Mouse (Mus musculus) neural tube, embryonic 10.5 days (tissue): ENCODE measurements around the gene Aida.
A peak's percentile ranks its signal among the peaks of the same experiment; 100 is the strongest.
"Not testable (repeated sequence)": the region's sequence is repeated elsewhere in the genome, so short reads cannot be mapped to it uniquely, and the experiment has no call there.

Source experiments
- DNase-seq: peaks from one replicate; pipeline ENCODE4 v3.0.0-alpha.2; 2017; ENCODE audit warnings: low spot score; ENCODE audit errors: extremely low spot score

The Aida gene

DNA sequence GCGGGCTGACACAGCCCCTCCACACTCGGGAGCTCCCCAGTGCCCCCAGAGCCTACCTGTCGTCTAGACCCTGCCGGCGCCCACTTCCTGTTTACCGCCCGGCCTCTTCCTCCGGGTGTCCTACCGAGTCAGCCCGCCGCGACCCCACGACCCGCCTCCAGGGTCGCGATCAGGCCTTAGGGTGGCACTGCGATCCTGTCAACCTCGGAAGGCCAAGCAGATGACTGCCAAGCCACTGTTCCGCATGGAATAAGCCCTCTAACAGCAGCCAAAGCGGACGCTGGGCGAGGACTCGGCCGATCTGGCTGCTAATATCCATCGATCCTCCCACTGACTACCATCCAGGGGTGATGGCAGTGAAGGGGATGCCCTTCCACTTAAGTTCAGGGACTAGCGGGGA, at the start of gene Aida:
Aida (plus strand) TSS at position 126 of the 400 bp plus-strand sequence.
- no peak for DNase-seq

DNA sequence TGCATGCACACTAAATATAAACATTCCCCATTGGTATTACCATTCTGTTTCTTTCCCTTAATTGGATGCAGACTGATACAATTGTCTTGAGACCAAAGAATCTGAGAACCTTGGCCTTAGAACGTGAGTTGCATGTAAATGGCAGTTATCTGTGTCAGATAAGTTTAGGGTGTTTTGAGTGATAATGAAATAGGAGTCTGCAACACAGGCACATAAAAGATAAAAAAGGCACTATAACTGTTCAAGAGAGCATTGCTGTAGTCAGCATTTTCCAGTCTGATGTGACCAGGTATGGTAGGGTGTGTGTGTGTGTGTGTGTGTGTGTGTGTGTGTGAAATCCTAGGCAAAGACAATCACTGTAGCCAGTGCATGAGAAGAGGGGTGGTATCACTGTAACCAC, 48.2 kb upstream of the Aida start:
- DNase-seq, result no peak

DNA sequence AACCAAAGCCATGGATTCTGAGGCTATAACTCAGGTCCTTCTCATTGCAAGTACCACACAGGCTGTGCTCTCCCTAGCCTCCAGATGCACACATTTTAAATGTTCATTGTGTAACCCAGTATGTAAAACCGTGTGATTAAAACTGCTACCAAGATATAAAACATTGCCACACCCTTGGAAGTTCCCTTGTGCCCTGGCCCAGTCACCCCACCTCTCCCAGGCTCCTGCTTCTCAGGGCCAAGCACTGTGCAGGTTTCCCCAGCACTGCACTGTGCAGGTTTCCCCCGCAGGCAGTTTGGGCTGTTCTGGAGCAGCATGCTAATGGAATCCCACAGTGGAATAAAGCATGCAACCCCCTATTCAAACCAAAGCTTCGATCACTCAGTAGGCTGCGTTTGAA, 45.8 kb upstream of the Aida start:
- DNase-seq, result no peak

DNA sequence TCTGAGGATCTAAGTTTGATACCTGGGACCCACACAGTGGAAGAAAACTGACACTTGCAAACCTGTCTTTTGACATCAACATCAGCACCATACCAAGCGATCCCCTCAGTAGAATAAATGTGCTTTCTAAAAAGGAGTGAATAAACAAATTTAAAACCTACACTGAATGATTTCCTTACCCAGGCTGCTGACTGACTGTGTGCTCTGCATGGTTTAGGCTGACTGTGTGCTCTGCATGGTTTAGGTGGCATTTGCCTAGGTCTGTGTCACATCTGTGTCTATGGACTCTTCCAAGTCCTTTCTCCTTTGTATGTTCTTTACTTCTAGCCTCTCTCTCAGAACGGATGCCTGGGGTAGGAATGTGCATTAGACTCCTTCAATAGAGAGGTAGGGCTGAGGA, 44.6 kb upstream of the Aida start:
- DNase-seq, result no peak

DNA sequence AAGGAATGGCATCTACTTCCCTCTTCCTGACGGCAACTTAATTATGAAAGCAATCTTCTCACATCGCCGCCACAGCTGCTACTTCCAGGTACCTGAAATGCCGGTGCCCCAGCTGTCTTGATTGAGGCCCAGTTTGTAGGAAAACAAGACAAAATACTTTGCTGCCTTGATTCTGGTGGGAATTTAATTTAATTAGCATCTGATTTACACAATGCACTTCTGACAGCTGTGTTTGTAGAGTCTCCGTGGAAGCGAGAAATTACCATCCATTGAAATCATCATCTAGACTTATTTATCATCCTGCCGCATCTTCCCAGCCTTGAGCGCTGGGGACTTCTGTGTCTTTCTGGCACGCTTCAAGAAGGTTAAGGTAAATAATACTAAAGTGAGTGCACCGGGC, 43.8 kb upstream of the Aida start:
- no peak for DNase-seq

DNA sequence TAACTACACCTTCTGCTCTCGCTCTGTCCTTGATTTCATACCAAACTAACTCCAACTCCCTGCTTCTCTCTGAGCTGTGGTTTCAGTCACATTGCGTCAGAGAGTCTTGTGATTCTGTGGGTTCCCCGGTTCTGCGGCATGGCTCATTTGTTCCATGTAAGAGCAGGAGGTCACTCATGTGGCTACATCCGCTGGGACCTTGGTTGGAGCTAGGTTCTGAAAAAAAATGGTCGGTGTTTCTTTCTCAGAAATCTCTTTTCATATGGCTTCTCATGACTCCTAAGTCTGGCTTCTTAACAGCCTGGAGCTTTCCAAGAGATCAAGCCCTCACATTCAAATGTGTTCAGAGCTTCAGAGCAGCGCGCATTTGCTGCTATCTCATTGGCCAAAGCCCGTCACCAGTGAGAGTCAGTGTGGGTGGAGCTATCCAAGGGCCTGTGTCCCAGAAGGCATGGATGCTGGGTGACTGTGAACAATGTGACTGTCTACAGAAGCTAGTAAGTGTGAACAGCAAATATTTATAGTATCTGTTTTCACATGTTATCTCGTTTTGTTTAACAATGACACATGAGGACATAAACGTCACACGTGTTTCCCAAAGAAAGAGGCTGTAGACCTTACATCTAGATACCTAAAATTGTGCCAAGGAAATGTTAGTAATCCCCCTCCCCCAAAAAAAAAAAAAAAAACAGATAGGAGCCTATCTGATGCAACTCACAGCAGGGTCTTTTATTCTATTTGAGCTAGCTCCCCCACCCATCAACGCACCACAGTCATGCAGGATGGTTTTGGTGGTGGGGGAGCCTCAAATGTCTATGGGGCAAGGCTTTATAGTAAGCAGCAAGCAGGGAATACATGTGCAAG, 32.0 kb upstream of the Aida start:
- no peak for DNase-seq

DNA sequence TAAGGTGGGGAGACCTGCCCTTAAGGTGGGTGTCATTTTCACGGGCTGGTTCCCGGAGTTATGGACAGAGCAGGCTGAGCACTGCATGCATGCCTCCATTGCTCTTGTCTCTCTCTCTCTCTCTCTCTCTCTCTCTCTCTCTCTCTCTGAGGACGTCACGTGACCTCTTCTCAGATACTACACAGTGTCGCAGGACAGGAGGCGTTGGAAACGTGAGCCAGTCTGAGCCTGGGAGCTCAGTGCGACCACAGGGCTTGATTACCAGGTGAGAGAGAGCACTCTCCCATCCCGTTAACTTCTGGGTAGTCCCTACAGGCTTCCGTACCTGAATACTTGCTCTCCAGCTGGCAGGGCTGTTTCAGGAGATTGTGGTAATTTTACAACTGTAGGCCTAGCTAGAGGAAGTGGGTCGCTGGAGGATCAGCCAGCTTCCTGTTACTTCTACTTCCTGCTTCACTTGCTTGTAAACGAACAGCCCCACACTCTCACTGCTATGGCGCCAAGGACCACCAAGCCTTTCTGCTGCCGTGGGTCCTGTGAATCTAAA, 30.4 kb upstream of the Aida start:
- DNase-seq, result no peak

DNA sequence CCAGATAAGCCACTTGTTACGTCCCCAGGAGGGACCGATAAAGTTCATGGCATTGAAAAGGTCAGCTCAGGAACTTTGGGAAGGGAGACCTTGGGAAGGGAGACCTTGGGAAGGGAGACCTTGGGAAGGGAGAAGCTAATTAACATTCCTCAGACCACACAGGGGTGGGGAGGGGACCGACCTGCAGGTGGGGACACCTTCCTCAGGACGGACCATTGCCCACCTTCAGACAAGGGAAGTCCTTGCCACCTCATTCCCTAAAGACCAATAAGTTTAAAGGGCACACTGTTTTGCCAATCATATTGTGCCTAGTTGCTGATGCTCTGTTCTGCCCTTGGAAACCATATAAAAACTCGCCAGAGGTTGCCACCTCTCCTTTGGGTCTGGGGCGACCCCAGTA, 28.7 kb upstream of the Aida start:
- no peak for DNase-seq

DNA sequence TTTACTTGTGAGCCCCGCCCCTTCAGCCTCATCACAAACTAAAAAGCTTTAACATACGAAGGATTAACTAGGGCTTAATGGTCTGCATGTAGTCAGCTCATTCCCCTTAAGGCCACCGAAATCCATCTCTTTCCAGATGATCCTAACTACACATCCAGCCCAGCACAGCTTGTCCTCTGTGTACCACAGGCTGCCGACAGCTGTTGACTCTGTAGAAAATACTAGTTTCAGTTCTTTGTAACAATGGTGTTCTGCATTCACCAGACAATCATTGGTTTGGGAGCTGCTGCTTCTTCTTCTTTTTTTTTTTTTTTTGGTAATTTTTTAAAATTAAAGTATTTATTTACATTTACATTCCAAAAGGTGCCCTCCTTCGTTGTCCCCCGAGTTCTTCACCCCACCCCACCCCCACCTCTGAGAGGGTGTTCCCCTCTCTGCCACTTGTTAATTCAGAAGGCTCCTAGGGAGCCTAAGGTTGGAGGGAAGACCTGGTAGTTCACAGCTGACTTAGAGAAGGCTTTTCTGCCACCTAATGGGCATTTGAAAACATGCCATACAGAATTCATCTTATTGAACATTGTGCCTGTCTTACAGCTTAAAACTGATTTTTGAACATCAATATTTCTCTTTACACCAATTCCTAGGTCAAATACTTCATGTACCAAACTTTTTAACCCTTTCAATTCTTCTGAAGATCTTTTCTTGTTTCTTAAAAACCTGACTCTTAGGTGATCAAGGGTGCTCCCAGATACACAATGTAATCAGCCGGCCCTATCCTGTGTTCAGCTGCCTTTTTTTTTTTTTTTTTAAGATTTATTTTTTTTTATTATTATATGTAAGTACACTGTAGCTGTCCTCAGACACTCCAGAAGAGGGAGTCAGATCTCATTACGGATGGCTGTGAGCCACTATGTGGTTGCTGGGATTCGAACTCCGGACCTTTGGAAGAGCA, 23.2 kb upstream of the Aida start:
- no peak for DNase-seq

DNA sequence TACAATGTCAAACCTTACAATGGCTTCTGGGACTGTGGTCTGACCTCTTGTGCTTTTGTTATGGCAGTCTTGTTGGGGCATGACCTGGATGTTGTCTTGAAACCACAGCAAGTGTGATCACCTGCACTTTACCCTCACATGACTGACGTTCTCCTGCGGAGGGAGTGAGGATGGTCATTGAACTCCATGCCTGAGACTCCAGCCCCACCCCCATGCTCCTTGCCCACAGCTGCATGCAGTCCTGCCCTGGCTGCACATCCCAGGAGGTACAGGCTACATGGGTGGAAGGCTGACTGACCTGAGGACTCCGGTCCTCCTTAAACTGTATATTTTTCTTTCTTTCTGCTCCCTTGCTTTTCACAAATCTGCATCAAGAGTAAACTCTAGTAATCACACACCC, 22.0 kb upstream of the Aida start:
- DNase-seq, result no peak

DNA sequence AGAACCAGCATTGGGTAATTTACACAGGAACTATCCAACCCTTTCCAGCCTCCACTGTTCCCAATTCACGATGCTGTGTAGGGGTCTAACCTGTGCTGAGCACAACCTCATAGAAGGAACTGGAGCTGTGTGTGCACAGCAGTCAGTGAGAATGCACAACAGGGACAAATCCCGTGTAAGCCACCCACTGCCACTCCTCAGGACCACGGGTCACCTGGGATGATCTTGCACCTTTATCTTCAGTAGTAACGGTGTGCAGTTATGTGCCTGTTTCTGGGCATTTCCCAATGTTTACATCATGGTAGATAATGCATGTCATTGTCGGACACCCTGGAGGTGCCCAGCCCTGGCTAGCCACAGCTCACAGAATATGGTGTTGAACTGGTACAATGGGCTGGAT, 20.6 kb upstream of the Aida start:
- DNase-seq, result no peak

DNA sequence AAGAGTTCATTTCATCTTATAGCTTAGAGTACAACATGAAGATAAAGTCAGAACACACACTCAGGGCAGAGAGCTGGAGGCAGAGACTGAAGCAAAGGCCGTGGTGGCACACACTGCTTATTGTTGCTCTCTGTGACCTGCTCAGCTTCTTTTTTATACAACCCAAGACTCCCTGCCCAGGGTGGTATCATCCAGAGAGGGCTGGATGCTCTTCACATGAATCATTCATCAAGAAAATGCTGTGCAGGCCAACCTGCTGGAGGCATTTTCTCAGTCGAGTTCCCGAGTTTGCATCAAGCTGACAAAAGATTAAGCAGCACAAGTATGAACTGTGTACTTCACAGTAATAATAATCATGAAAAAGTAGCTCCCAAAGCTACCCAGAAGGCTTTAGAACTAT, 8.0 kb upstream of the Aida start:
- no peak for DNase-seq

DNA sequence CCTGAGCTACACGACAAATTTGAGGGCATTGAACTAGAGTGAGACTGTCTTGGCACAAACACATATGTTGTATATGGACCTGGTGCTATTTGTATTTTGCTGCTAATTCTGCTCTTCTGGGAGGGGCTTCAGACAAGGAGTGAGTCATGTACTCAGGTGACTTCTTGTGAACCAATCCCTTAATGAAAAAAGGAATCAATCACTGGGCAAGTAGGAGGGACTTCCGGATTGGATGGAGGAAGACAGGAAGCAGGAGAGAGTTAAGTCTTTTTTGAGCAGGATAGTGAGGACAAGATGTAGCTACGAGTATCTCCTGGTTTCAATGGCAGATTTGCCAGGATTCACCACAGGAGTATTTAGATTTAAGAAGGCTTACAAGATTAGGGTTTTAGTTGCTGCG, 6.8 kb upstream of the Aida start:
- no peak for DNase-seq

DNA sequence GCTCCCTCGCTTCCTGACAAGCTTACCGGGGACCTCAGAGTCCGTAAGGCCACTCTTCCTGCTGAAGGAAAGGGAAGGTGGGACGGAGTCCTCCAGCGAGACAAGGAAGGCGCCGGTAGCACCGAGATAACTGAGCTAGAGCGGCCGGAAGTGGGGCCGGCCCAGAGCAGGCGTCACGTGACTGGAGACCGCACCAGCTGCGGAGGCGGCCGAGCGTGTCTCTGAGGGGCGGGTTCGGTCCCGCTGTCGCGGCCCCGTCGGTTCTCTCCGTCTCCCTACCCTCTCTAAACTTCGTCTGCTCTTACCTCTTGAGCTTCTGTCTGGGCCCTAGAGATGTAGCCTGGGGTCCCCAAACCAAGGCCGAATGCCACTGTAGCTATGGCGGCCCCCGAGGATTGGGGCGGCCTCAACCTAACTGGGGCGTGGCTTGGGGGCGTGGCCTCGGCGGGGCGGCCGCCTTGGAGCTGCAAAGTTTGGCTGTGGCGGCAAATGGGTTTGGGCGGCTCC, 540 bp downstream of the Aida start, which contains the start of gene Brox:
Brox (minus strand) TSS at position 393 of the 507 bp plus-strand sequence.
- DNase-seq, result peak; percentile 98

DNA sequence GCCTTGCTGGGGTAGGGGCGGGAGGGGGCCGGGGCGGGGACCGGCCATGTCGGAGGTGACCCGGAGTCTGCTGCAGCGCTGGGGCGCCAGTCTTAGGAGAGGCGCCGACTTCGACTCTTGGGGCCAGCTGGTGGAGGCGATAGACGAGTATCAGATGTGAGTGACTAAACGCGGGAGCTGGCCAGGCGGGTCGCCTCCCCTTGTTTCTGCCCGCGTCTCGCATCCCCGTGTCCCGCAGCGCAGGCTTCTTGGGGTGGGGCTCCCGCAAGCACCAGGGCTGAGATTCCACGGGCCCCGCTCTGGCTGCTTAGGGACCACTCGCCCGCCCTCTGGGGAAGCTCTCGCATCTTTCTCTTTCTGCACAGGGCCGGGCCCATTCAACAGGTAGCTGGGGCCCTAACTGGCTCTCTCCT, 1.1 kb downstream of the Aida start:
- peak; percentile 79 for DNase-seq

DNA sequence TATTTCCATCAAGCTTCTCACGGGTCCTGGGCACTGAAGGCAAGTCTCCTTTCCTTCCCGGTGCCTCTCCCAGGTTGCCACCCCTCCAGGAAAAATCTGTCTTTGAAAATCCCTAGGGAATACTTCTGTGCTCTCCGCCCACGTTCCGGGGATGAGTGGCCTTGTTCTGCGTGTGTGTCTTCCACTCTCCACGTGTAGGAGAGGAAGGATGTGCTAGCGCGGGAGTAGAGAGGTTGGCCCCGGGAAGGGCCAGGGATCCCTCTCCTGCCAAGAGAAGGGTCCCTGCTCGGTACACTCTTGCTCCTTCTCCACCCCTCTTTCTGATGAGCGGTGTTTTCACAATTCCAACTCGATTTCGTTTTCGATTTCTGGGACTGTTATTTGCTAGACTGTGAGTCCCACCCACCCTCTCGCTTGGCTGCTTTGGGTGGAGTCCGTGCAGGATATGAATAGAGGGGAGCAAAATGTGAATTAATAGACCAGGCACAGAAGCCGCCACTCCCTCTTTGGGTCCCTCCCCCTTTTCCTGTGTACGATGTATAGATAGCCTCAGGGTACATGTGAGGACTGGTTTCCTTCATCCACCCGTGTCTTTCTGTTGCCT, 1.6 kb downstream of the Aida start:
- DNase-seq, result peak; percentile 58

DNA sequence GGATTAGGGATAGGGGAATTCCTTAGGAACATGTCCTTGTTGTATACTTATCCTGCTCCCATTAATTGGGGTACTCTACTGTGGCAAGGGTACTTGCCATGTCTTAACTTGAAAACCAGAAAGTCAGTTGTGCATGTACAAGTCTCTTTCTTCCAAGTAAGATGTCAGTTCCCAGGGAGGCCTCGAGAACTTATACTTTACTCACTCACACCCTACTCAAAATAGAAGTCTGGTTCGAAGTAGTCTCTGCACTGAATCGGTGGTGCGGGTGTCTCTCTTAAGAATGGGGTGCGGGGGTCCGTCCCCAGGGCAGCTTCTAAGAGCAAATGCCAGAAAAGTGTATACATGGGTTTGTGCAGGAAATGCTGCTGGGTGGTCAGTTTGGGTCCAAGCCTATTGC, 2.8 kb downstream of the Aida start:
- peak; percentile 100 for DNase-seq

DNA sequence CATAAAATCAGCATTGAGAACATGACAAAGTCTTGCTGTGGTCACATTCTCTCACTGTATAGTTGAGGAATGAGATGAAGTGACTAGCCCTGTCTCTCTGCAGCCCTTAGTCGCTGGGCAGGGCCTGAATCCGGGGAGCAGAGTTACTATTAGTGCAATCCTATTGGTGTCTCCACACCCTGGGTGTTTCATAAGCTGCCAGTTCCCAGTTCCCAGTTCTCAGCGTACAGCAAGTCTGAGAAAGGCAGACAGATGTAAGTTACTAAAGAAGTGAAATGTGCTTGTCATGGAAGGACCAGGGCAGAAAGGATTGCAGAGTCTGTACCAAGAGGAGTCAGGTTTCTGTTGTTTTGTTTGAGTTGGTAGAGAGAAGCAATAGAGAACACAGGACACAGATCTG, 11.2 kb downstream of the Aida start:
- no peak for DNase-seq

DNA sequence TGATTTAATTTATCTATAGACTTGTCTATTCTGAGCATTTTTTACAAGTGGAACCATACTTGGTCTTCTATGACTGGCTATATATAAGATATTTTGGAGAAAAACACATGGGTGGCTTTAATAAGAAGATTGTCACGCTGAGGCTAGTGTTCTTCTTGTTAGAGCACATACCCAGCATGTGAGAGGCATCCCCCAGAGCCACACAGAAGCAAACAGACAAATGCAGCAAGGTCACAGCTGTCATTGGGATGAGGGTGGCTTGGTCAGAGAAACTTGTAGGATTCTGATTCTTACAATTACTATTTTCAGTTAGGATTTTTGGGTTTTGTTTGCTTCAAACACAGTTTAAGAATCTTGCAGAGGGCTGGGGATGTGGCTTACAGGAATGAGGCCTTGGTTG, 12.1 kb downstream of the Aida start:
- no peak for DNase-seq

DNA sequence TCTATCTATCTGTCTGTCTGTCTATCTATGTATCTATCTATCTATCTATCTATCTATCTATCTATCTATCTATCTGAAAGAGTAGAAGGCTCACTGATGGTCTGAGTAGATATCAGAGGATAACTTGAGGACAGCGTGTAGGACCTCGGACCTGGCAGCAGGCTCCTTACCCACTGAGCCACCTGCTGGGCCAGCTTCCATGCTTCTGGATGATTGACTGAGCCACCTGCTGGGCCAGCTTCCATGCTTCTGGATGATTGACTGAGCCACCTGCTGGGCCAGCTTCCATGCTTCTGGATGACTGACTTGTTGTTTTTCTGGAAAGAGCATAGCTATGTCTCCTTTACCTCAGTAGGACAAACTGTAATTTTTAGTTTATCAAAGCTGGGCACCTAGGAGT, 13.2 kb downstream of the Aida start:
- DNase-seq, result not testable (repeated sequence)

DNA sequence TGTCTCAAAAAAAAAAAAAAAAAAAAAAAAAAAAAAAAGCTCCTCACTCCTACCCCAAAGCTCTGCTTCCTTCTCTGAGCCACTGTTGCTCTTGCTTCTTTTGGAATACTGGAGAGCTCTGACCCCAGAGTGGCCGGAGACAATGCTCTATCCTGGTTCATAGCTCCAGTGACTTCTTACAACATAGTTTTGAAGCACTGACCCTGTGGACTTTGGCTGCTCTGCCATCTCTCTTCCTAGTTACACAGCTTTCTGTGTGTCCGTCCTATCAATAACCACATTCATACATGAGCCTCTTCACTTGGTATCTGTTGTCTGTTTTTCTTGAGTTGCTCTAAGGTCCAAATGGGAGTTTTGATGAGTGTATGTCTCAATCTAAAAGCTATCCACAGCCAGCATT, 15.7 kb downstream of the Aida start:
- DNase-seq, result no peak
